In the genomic region with DNA sequence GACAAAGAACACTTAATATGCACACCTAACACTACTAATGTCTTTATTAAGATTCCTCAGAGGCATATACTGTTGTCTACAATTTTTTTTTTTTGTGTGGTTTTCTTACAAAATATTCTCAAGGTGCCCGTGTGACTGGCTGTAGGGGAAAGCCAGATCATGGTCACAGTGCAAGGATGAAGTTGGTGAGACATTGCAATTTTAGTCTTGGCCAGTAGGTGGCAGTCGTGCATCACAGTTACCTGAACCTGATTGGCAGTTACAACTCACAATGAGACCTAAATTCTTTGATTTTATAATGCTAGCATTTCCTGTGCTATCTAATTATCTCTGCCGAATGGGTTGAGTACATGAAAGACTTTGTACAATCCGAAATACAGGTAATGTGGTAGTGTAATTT, we compare ENCODE assay signal across 9 mouse cellular contexts.
DNase-seq lines count a peak whose midpoint lies in the region; ATAC-seq and TF ChIP-seq lines count a peak whose summit lies in the region.
"Had no signal": no experiment of that assay in that cellular context is flagged by ENCODE, and none has a peak within 500 bp of the region (broad histone marks: within the 10 kb centered on the region; RNA-seq: fewer than 3 reads in every experiment).

No protein-coding gene starts in this region.

- no peak overlapping the region for H3K4me3 ChIP-seq in testis, adult 2 months (ENCODE audit: control insufficient read depth, low read depth, low read length)
- H3K4me3 ChIP-seq in limb, embryonic 11.5 days (ENCODE audit: low read depth, low read length): no peak overlapping the region
- H3K4me3 ChIP-seq: embryonic facial prominence, embryonic 12.5 days had no signal

- H3K27me3 ChIP-seq in testis, adult 2 months (ENCODE audit: control insufficient read depth, insufficient read depth, low read length): no peaks in the 10 kb centered on the region
- H3K27me3 ChIP-seq in limb, embryonic 11.5 days (ENCODE audit: control insufficient read depth, insufficient read depth, low read length): no peaks in the 10 kb centered on the region
- H3K27me3 ChIP-seq: embryonic facial prominence, embryonic 12.5 days had no signal

- H3K4me1 ChIP-seq in testis, adult 2 months (ENCODE audit: control insufficient read depth, insufficient read depth, low read length): 0 out of 2 replicates have a peak, but pooled peaks cover 2% of the 10 kb centered on the region
- no peaks in the 10 kb centered on the region for H3K4me1 ChIP-seq in limb, embryonic 11.5 days (ENCODE audit: control insufficient read depth, insufficient read depth, low read length)
- H3K4me1 ChIP-seq: embryonic facial prominence, embryonic 12.5 days had no signal

- no peak for TF ChIP-seq POLR2A in testis, adult 2 months (IDR thresholded peaks at IDR 0.05; ENCODE audit: control insufficient read depth, low read depth, low read length)

- ATAC-seq in limb, embryonic 11.5 days (ENCODE audit: insufficient number of reproducible peaks, low FRiP score, low TSS enrichment, low read depth): no peak

- no peak for DNase-seq in testis, postnatal 14 days (ENCODE audit: low spot score)
- peak; percentile 70 for DNase-seq in cerebellum, adult 9-10 months
- DNase-seq in frontal cortex, postnatal 14 days (ENCODE audit: low spot score in 2 of 2): peak; percentile 45 to 75
- peak; percentile 10 to 68 for DNase-seq in kidney, adult 8-10 months
- DNase-seq in limb, embryonic 11.5 days (ENCODE audit: low spot score): peak; percentile 86
- peak; percentile 72 for DNase-seq in neural tube, embryonic 10.5 days (ENCODE audit: extremely low spot score, low spot score)
- peak; percentile 75 for DNase-seq in testis, postnatal 10 days (ENCODE audit: low spot score)

- H3K9ac ChIP-seq in limb, embryonic 11.5 days (ENCODE audit: low read length): no peak overlapping the region
- H3K9ac ChIP-seq: embryonic facial prominence, embryonic 12.5 days had no signal

- WGBS in limb, embryonic 11.5 days: 17% methylated on average over 4 of the region's 4 CpGs

- no peaks in the 10 kb centered on the region for H3K9me3 ChIP-seq in limb, embryonic 11.5 days (ENCODE audit: control insufficient read depth, low read length)
- H3K9me3 ChIP-seq: embryonic facial prominence, embryonic 12.5 days had no signal

- peak; percentile 65; the same call in 1 of the 2 replicates for TF ChIP-seq CTCF in testis, adult 2 months (IDR thresholded peaks at IDR 0.05; ENCODE audit: control insufficient read depth, insufficient read depth, insufficient replicate concordance, low read depth, low read length)

- no peak overlapping the region for H3K4me2 ChIP-seq in limb, embryonic 11.5 days (ENCODE audit: low read depth, severe bottlenecking)
- H3K4me2 ChIP-seq: embryonic facial prominence, embryonic 12.5 days had no signal

- no peak overlapping the region for H3K27ac ChIP-seq in testis, adult 2 months (ENCODE audit: control insufficient read depth, insufficient read depth, low read depth, low read length)
- no peak overlapping the region for H3K27ac ChIP-seq in limb, embryonic 11.5 days (replicated peaks; ENCODE audit: low read depth, low read length)
- H3K27ac ChIP-seq: embryonic facial prominence, embryonic 12.5 days had no signal

- H3K36me3 ChIP-seq in testis, adult 2 months (ENCODE audit: control insufficient read depth, insufficient read depth, low read length): no peaks in the 10 kb centered on the region
- H3K36me3 ChIP-seq in limb, embryonic 11.5 days (ENCODE audit: control insufficient read depth, insufficient read depth, low read length): no peaks in the 10 kb centered on the region
- H3K36me3 ChIP-seq: embryonic facial prominence, embryonic 12.5 days had no signal
